Mouse (Mus musculus) testis, adult 2 months (tissue): Measurements from ENCODE around the gene Fanca.

Experiments
- CTCF ChIP-seq: fragments of 200-500 bp; IDR thresholded peaks from 2 replicates; pipeline ENCODE4 v1.5.1; 2012; ENCODE audit warnings: low read depth, mild to moderate bottlenecking, inconsistent platforms, low read length, moderate library complexity; ENCODE audit not compliant: control insufficient read depth, insufficient read depth, insufficient replicate concordance
- POLR2A ChIP-seq: fragments of 200-500 bp; IDR thresholded peaks from 2 replicates; pipeline ENCODE4 v1.6.1; 2012; ENCODE audit warnings: low read depth, mild to moderate bottlenecking, inconsistent platforms, low read length, moderate library complexity; ENCODE audit not compliant: control insufficient read depth

DNA sequence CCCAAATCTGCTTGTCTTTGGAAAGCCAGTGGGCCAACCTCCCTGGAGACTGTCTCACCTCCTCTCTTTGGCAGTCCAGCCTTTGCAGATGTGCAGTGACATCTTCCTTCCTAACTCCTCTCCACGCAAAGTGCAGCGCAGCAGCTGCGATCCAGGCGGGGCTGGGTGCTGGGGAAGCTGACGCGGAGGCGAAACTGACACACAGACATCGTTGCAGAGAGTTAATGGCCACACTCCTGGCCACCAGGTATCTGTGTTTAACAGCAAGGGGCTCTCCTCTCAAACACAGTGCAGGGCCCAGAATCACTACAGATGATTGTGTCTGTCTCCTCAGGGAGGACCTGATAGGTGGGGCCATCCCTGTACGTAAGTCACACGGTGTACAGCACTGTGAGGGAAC, 47.2 kb downstream of the Fanca start:
- TF ChIP-seq CTCF = no peak
- no peak for TF ChIP-seq POLR2A
